Mouse (Mus musculus): ENCODE measurements around the gene Ccdc51.
A peak's percentile ranks its signal among the peaks of the same experiment; 100 is the strongest.

DNA sequence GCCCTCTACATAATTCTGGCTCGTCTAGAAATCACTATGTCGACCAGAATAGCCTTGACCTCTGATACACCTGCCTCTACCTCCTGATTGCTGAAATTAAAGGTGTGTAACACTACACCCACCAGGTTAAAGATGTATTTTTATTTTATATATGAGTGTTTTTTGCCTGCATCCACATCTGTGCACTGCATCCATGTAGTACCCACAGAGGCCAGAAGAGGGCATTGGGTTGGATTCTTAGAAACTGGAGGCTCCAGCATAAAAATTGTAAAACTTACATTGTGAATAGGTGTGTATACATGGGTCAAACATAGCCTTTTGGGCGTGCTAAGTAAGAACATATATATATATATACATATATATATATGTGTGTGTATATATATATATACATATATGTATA, 45.9 kb downstream of the Ccdc51 start:
- TF ChIP-seq EP300 (IDR thresholded peaks at IDR 0.05) (no peak), CTCF (IDR thresholded peaks at IDR 0.05) (peak; percentile 64)

Measured in lung, postnatal 0 days (tissue).